Mouse (Mus musculus) fibroblast of lung, adult 2 months (primary cell): ENCODE measurements at regions not wholly inside any gene's neighbourhood (a gene's known extent, or its start where the extent isn't known, plus 50 kb on each side); places are given as distances from the start of the nearest gene placed in this dataset.
"Not testable (repeated sequence)": the region's sequence is repeated elsewhere in the genome, so short reads cannot be mapped to it uniquely, and the experiment has no call there.

Experiments used
- DNase-seq: peaks from one replicate; pipeline ENCODE4 v3.0.0-alpha.2; 2011; ENCODE audit warnings: low read depth

GRCm38 (mm10) chr9:25655767-25656513, 174.6 kb downstream of the Eepd1 start:
- peak; percentile 6 for DNase-seq

GRCm38 (mm10) chr9:25656534-25656933, 175.2 kb downstream of the Eepd1 start:
- no peak for DNase-seq

- DNase-seq = no peak
These were observed 202.4 kb downstream of the Eepd1 start for GRCm38 (mm10) chr9:25683635-25684333.

- no peak for DNase-seq
These were observed 212.3 kb downstream of the Eepd1 start for GRCm38 (mm10) chr9:25693632-25694031.

- no peak for DNase-seq
These were observed 213.7 kb downstream of the Eepd1 start for GRCm38 (mm10) chr9:25695018-25695417.

- DNase-seq = no peak
These were observed 232.3 kb downstream of the Eepd1 start for GRCm38 (mm10) chr9:25713636-25714035.

GRCm38 (mm10) chr9:25744162-25744561, 262.8 kb downstream of the Eepd1 start:
- no peak for DNase-seq

- DNase-seq = no peak
These were observed 269.8 kb downstream of the Eepd1 start for GRCm38 (mm10) chr9:25751138-25751537.

- DNase-seq = no peak
These were observed 292.6 kb downstream of the Eepd1 start for GRCm38 (mm10) chr9:25773899-25774298.

- DNase-seq = no peak
These were observed 301.3 kb downstream of the Eepd1 start for GRCm38 (mm10) chr9:25782631-25783030.

- DNase-seq = no peak
These were observed 314.0 kb downstream of the Eepd1 start for GRCm38 (mm10) chr9:25795142-25795910.

GRCm38 (mm10) chr9:25809562-25809961, 328.2 kb downstream of the Eepd1 start:
- DNase-seq = no peak

GRCm38 (mm10) chr9:25833295-25833694, 351.9 kb downstream of the Eepd1 start:
- DNase-seq = no peak

GRCm38 (mm10) chr9:25849914-25850313, 368.6 kb downstream of the Eepd1 start:
- DNase-seq = not testable (repeated sequence)

- DNase-seq = not testable (repeated sequence)
These were observed 369.3 kb downstream of the Eepd1 start for GRCm38 (mm10) chr9:25850608-25851007.

- no peak for DNase-seq
These were observed 373.2 kb downstream of the Eepd1 start for GRCm38 (mm10) chr9:25854545-25854944.

GRCm38 (mm10) chr9:25870260-25870659, 388.9 kb downstream of the Eepd1 start:
- DNase-seq = no peak

- DNase-seq = no peak
These were observed 415.1 kb downstream of the Eepd1 start for GRCm38 (mm10) chr9:25896333-25896905.
